Mouse (Mus musculus) testis, adult 2 months (tissue): ENCODE measurements around the gene Pgf.

Experiments used
- CTCF ChIP-seq: fragments of 200-500 bp; IDR thresholded peaks from 2 replicates; pipeline ENCODE4 v1.5.1; 2012; ENCODE audit warnings: low read depth, mild to moderate bottlenecking, inconsistent platforms, low read length, moderate library complexity; ENCODE audit not compliant: control insufficient read depth, insufficient read depth, insufficient replicate concordance
- POLR2A ChIP-seq: fragments of 200-500 bp; IDR thresholded peaks from 2 replicates; pipeline ENCODE4 v1.6.1; 2012; ENCODE audit warnings: low read depth, mild to moderate bottlenecking, inconsistent platforms, low read length, moderate library complexity; ENCODE audit not compliant: control insufficient read depth

- TF ChIP-seq POLR2A (no peak), CTCF (no peak)
Observed at GRCm38 (mm10) chr12:85186361-85186760, 8.8 kb upstream of the Pgf start.
